Mouse (Mus musculus): ENCODE measurements around the gene Ipo7. TPM values are rescaled to one million over a fixed set of nuclear protein-coding genes. Genes with fewer than 3 reads are reported as not detected.
"Not testable (repeated sequence)": the region's sequence is repeated elsewhere in the genome, so short reads cannot be mapped to it uniquely, and the experiment has no call there.

Gene Ipo7
- total RNA-seq, 2 experiments from 2014 or later = 77.7 to 82.2 TPM

GRCm38 (mm10) chr7:110018631-110019482, 783 bp downstream of the Ipo7 start:
- DNase-seq = peak; percentile 78

GRCm38 (mm10) chr7:110023553-110023952, 5.5 kb downstream of the Ipo7 start:
- DNase-seq = no peak

DNA sequence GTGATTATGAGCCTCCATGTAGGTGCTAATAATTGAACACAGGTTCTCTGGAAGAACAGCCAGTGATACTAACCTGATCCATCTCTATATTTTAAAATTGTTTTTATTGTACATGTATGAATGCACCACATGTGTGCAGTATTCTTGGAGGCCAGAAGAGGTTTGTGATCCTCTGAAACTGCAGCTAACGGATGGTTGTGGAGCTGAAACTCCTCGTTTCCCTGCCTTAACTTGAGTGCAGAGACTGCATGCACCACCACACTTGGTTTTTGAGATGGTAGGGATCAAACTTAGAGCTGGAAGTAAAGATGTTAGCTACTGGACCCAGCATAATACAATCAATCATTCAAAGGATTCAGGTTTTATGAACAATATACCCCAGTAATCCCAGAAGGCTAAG, 8.5 kb downstream of the Ipo7 start:
- no peak for DNase-seq

GRCm38 (mm10) chr7:110028826-110029225, 10.8 kb downstream of the Ipo7 start:
- DNase-seq = no peak

GRCm38 (mm10) chr7:110030342-110030741, 12.3 kb downstream of the Ipo7 start:
- no peak for DNase-seq

GRCm38 (mm10) chr7:110057723-110058122, 39.6 kb downstream of the Ipo7 start:
- DNase-seq = not testable (repeated sequence)

- no peak for DNase-seq
These were observed 41.2 kb downstream of the Ipo7 start for GRCm38 (mm10) chr7:110059092-110059785.

- DNase-seq = no peak
These were observed 42.1 kb downstream of the Ipo7 start for GRCm38 (mm10) chr7:110060106-110060668.

DNA sequence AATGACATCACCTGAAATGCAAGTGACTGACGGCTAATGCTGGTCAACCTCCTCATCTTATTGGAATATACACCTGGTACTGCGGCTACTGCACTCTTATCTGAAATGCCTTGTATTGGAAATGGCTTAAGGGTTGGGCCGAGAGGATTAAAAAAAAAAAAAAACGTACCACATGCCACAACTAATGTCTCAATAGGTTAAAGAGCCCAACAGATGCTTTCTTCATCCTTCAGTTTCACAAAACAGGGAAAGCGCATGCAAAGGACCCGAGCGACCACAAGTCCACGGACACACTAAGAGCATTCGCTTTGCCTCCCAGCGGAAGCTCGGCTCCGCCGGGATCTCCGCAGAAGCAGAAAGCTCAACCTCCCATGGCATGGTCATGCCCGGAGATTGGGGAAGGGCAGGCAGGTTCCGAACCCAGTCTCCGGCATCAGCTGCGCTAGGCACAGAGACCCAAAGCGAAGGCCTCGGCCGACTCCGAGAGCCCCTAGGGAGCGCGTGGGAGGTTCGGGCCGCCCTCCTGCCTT, 42.7 kb downstream of the Ipo7 start:
- no peak for DNase-seq

- peak; percentile 100 for DNase-seq
These were observed 43.2 kb downstream of the Ipo7 start, which contains the start of gene Zfp143 for GRCm38 (mm10) chr7:110061199-110061751. Gene Zfp143 (plus strand): TSS chr7:110061217.

DNA sequence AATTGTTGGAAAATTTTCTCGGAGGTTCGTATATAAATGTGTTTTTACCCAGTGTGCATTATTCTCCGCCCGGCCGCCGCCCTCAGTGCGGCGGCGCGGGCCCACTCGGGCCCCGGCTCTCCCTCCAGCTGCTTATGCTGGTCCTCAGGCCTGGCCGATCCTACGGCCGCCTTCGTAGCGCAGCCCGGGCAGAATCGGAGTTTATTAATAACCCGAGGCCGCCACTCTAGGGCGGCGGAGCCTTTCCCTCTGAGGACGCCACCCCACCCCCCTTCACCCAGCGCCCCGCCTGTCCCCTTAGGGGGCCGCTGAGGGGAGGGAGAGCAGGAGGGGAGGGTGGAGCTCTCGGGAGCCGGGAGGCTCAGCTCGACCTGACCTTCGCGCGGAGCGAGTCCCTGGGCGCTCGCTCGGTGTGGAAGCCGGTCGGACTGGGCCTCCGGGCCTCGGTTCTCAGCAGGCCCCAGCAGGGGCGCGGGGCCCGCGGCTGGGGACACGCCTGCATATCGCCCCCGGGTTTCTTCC, 43.7 kb downstream of the Ipo7 start:
- DNase-seq = peak; percentile 93

- DNase-seq = no peak
These were observed 45.7 kb downstream of the Ipo7 start for GRCm38 (mm10) chr7:110063731-110064130.

GRCm38 (mm10) chr7:110069070-110069469, 51.0 kb downstream of the Ipo7 start:
- DNase-seq = no peak

DNA sequence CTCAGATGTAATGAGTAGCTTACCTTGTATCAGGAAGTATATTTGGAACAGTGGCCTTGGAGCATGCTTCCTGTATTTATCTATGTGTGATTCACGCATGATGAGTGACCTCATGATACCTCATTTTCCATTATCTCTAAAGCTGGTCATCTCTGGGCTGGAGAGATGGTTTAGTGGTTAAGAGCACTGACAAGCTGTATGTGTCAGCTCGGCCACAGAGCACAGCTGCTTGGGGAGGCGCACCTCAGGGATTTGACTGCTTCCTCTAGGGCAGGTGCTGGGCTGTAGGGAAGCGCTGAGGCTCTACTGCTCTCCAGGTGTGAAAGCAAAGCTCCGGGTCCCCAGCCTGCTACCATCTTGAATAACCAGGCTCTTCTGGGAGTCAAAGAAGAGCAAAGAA, 60.1 kb downstream of the Ipo7 start:
- no peak for DNase-seq

DNA sequence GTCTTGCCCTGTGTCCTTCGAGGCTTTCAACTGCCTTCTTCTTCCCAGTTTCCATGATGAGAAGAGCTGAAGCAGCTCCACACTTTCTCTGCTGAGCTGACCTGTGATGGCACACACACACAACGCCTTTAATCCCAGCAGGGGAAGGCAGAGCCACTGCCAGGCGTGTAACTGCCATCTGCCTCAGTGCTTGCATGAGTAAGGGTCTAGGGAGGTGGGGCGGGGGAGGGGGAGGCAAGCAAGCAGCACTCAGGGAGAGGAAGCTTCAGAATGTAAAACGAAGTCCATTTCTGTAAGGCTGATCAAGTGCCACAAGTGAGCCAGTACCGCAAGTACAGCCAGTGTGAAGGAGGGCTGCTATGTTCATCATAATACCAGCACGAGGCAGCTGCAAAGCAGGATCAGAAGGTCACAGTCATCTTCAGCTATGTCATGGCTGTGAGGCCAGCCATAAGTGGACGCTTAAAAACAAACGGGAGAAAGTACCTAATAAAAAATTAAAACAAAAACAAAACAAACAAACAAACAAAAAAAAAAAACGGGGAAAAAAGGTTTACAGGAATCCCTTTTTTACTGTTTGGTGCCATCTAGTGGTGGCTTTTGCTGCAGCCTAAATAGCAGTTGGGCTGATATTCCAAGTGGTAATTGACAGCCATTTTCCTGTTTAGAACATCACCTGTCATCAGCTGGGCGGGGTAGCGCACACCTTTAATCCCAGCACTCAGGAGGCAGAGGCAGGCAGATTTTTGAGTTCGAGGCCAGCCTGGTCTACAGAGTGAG, 65.5 kb downstream of the Ipo7 start:
- DNase-seq = no peak

- no peak for DNase-seq
These were observed 67.1 kb downstream of the Ipo7 start for GRCm38 (mm10) chr7:110085217-110085616.

- DNase-seq = no peak
These were observed 69.8 kb downstream of the Ipo7 start for GRCm38 (mm10) chr7:110087914-110088313.

DNA sequence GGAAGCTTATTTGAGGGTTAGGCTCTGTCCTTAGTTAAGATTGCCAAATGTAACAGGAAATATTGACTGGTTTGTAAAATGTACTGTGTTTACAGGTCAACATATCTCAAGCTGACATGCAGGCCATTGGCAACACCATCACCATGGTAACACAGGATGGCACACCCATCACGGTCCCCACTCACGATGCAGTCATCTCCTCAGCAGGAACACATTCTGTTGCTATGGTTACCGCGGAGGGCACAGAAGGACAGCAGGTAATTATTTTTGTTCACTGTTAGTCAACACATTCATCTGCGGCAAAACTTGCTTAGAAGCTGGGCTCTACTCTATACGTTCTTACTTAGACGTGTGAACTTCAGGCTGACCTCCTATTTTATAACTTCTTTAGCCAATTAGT, 73.6 kb downstream of the Ipo7 start:
- DNase-seq = no peak

- DNase-seq = no peak
These were observed 78.3 kb downstream of the Ipo7 start for GRCm38 (mm10) chr7:110096332-110096731.

DNA sequence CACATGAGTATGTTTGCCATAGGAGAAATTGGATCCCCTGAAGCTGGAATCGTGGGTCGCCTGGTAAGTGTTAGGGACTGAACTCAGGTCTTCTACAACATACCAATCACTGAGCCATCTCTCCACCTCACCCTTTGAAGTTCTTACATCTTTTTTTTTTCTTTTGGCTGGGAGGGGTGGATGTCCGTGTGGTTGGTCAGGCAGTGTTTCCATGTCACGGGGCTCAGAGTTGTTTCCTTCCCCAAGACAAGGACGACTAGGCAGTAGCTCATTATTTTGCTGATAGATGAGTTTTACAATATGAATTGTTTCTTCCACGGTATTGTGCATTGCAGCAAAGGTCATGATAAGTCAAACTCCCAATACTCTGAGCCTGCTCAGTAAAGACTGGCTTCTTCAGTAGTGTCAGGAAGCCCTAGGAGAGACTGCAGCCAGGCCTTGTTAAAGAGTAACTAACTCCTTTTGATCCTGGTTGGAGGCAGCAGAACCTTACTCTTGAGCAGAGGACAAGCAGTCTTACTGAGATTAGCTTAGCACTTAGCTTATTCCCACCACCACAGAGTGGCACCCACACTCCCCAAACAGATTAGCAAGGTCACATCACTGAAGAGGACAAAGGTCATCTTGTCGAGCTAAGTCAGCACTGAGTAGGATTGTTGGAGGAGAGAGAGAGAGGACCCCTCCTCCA, 79.2 kb downstream of the Ipo7 start:
- no peak for DNase-seq

- DNase-seq = no peak
These were observed 82.8 kb downstream of the Ipo7 start for GRCm38 (mm10) chr7:110100854-110101253.

All from gastrocnemius, postnatal 25 days (tissue).